Mouse (Mus musculus): ENCODE results near the gene Myl6. TPM values are rescaled to one million over a fixed set of nuclear protein-coding genes. Genes with fewer than 3 reads are reported as not detected.

The Myl6 gene
- total RNA-seq (2021), result 100 to 1,000 TPM; 520 to 569 TPM

- peak; percentile 96 to 97 for DNase-seq
Measured at GRCm38 (mm10) chr10:128493695-128494666, at the start of gene Myl6. Myl6 (minus strand) TSS chr10:128494145.

- DNase-seq, result no peak
Measured at GRCm38 (mm10) chr10:128543100-128543499, 49.2 kb upstream of the Myl6 start.

GRCm38 (mm10) chr10:128538340-128538870, 44.5 kb upstream of the Myl6 start:
- DNase-seq, result no peak

- peak; percentile 84 for DNase-seq
Measured at GRCm38 (mm10) chr10:128536266-128536940, 42.5 kb upstream of the Myl6 start.

GRCm38 (mm10) chr10:128535624-128536265, 41.8 kb upstream of the Myl6 start:
- DNase-seq, result no peak

- DNase-seq, result no peak
Measured at GRCm38 (mm10) chr10:128535206-128535605, 41.3 kb upstream of the Myl6 start.

GRCm38 (mm10) chr10:128526366-128527356, 32.7 kb upstream of the Myl6 start:
- no peak for DNase-seq

GRCm38 (mm10) chr10:128525671-128526308, 31.8 kb upstream of the Myl6 start, which contains the start of gene Esyt1:
Esyt1 (minus strand) TSS chr10:128525871.
- peak; percentile 83 to 86 for DNase-seq

- peak in 1 of 2 experiments; percentile 29 for DNase-seq
Measured at GRCm38 (mm10) chr10:128524732-128525662, 31.1 kb upstream of the Myl6 start.

- DNase-seq, result no peak
Measured at GRCm38 (mm10) chr10:128524111-128524731, 30.3 kb upstream of the Myl6 start.

- DNase-seq, result no peak
Measured at GRCm38 (mm10) chr10:128522351-128522750, 28.4 kb upstream of the Myl6 start.

GRCm38 (mm10) chr10:128520591-128520990, 26.6 kb upstream of the Myl6 start:
- DNase-seq, result no peak

- DNase-seq, result peak in 1 of 2 experiments; percentile 31
Measured at GRCm38 (mm10) chr10:128518833-128519232, 24.9 kb upstream of the Myl6 start.

GRCm38 (mm10) chr10:128516677-128517076, 22.7 kb upstream of the Myl6 start:
- no peak for DNase-seq

- no peak for DNase-seq
Measured at GRCm38 (mm10) chr10:128516029-128516428, 22.1 kb upstream of the Myl6 start.

- DNase-seq, result no peak
Measured at GRCm38 (mm10) chr10:128515044-128515443, 21.1 kb upstream of the Myl6 start.

- no peak for DNase-seq
Measured at GRCm38 (mm10) chr10:128511761-128512160, 17.8 kb upstream of the Myl6 start.

GRCm38 (mm10) chr10:128511189-128511588, 17.2 kb upstream of the Myl6 start:
- DNase-seq, result no peak

GRCm38 (mm10) chr10:128510301-128510700, 16.4 kb upstream of the Myl6 start:
- DNase-seq, result no peak
